ENCODE assay signal across 26 mouse cellular contexts in genomic region chr15:97749397-97749796, GRCm38 (mm10). TPM values are rescaled to one million over a fixed set of nuclear protein-coding genes. Genes with fewer than 3 reads are reported as not detected.
A peak's percentile ranks its signal among the peaks of the same experiment; 100 is the strongest.
DNase-seq lines count a peak whose midpoint lies in the region; ATAC-seq and TF ChIP-seq lines count a peak whose summit lies in the region.
"Had no signal": no experiment of that assay in that cellular context is flagged by ENCODE, and none has a peak within 500 bp of the region (broad histone marks: within the 10 kb centered on the region; RNA-seq: fewer than 3 reads in every experiment).

No protein-coding gene starts in this region.

- H3K4me3 ChIP-seq in heart, embryonic 10.5 days = no peak overlapping the region
- H3K4me3 ChIP-seq in heart, embryonic 16.5 days (ENCODE audit: low read length) = peak overlapping the region; percentile 12; the same call in 1 of the 2 replicates
- H3K4me3 ChIP-seq in thymus, adult 2 months (ENCODE audit: control insufficient read depth, insufficient read depth, low read length) = peak overlapping the region; percentile 87
- H3K4me3 ChIP-seq: forebrain, embryonic 10.5 days; forebrain, embryonic 13.5 days had no signal

- peaks cover 25% of the 10 kb centered on the region; the same call in 1 of the 2 replicates for H3K36me3 ChIP-seq in heart, embryonic 10.5 days
- no peaks in the 10 kb centered on the region for H3K36me3 ChIP-seq in heart, embryonic 16.5 days (ENCODE audit: control insufficient read depth, insufficient read depth)
- H3K36me3 ChIP-seq in thymus, adult 2 months (ENCODE audit: control insufficient read depth, insufficient read depth, low read length) = peaks cover 15% of the 10 kb centered on the region
- H3K36me3 ChIP-seq: forebrain, embryonic 10.5 days had no signal

- no peak for DNase-seq in heart, embryonic 10.5 days (ENCODE audit: low spot score)
- no peak for DNase-seq in heart, postnatal 14 days
- DNase-seq in heart, adult 9 months (ENCODE audit: low spot score in 2 of 2) = no peak
- DNase-seq in thymus, adult 2 months = no peak
- DNase-seq in thymus, postnatal 25 days = no peak
- DNase-seq in yolk sac, embryonic 10.5 days (ENCODE audit: low spot score) = no peak
- DNase-seq: adrenal gland, postnatal 10 days; adrenal gland, postnatal 36 days; cerebellum, adult 18-20 months; cerebellum, adult 9-10 months; cerebellum, postnatal 14 days; gastrocnemius, postnatal 10 days; gastrocnemius, postnatal 36 days; heart, postnatal 10 days had no signal

- no peak for ATAC-seq in heart, embryonic 16.5 days (replicated peaks; ENCODE audit: extremely low read depth, insufficient read depth, low FRiP score)
- ATAC-seq in megakaryocyte-erythroid progenitor cell, adult 5-6 weeks (replicated peaks; ENCODE audit: low FRiP score, low TSS enrichment, poor library complexity, severe bottlenecking) = no peak
- ATAC-seq: inflammation-experienced regulatory T-cells, adult 6 months; intestine, embryonic 16.5 days; Patski had no signal

- TF ChIP-seq CTCF in thymus, adult 2 months (IDR thresholded peaks at IDR 0.05; ENCODE audit: borderline replicate concordance, control insufficient read depth, extremely low read depth, insufficient read depth, low read length, poor library complexity) = no peak

- peak overlapping the region; percentile 28 for H3K4me2 ChIP-seq in heart, embryonic 16.5 days (ENCODE audit: low read depth, low read length)
- H3K4me2 ChIP-seq: heart, embryonic 11.5 days; hindbrain, embryonic 14.5 days had no signal

- TF ChIP-seq POLR2A in thymus, adult 2 months (IDR thresholded peaks at IDR 0.05; ENCODE audit: control insufficient read depth, extremely low read depth, insufficient read depth, low read length, poor library complexity) = no peak

- intact Hi-C loops in heart, postnatal 14 days (cut with DNase I) = no loop called here

- no peaks in the 10 kb centered on the region for H3K27me3 ChIP-seq in heart, embryonic 10.5 days (ENCODE audit: insufficient read depth, poor library complexity, severe bottlenecking)
- no peaks in the 10 kb centered on the region for H3K27me3 ChIP-seq in heart, embryonic 16.5 days (ENCODE audit: control insufficient read depth, insufficient read depth, low read length)
- H3K27me3 ChIP-seq in thymus, adult 2 months (ENCODE audit: control insufficient read depth, insufficient read depth, low read length) = no peaks in the 10 kb centered on the region
- H3K27me3 ChIP-seq: CH12.LX; forebrain, embryonic 13.5 days; Patski had no signal

- 90% methylated on average over 9 of the region's 9 CpGs for WGBS in heart, embryonic 10.5 days
- 87% methylated on average over 9 of the region's 9 CpGs for WGBS in heart, embryonic 16.5 days
- 34% methylated on average over 9 of the region's 9 CpGs for WGBS in thymus, adult 2 months

- H3K9me3 ChIP-seq in heart, embryonic 10.5 days = no peaks in the 10 kb centered on the region
- no peaks in the 10 kb centered on the region for H3K9me3 ChIP-seq in heart, embryonic 16.5 days (replicated peaks; ENCODE audit: control insufficient read depth, low read length)
- H3K9me3 ChIP-seq: forebrain, embryonic 10.5 days; forebrain, embryonic 13.5 days; G1E had no signal

- peak overlapping the region; percentile 44; the same call in 1 of the 2 replicates for H3K9ac ChIP-seq in heart, embryonic 16.5 days (ENCODE audit: low read length)
- H3K9ac ChIP-seq: forebrain, embryonic 13.5 days; hindbrain, embryonic 14.5 days had no signal

- peaks cover 62% of the 10 kb centered on the region for H3K4me1 ChIP-seq in heart, embryonic 10.5 days
- peaks cover 42% of the 10 kb centered on the region for H3K4me1 ChIP-seq in heart, embryonic 16.5 days (ENCODE audit: control insufficient read depth, insufficient read depth, low read length)
- H3K4me1 ChIP-seq in thymus, adult 2 months (replicated peaks; ENCODE audit: control insufficient read depth, insufficient read depth, low read length) = peaks cover 56% of the 10 kb centered on the region

- peak overlapping the region; percentile 72; the same call in 1 of the 2 replicates for H3K27ac ChIP-seq in heart, embryonic 10.5 days
- H3K27ac ChIP-seq in heart, embryonic 16.5 days (ENCODE audit: low read length) = no peak overlapping the region
- peak overlapping the region; percentile 89 for H3K27ac ChIP-seq in thymus, adult 2 months (ENCODE audit: control insufficient read depth, insufficient read depth, low read length)

RNA-seq across cellular contexts. Expression of gene Endou, which starts 18.3 kb away (rescaled TPM):
- 0.11 and 0.18 TPM in 2 replicates for polyA plus RNA-seq in heart, embryonic 10.5 days (2016; fragmentation: Nextera tagmentation; extraction: Ambion mirVana)
- total RNA-seq in heart, postnatal 14 days (2021) = 1 to 10 TPM; 1.8 to 4.9 TPM
- polyA plus RNA-seq in heart, embryonic 16.5 days (2015; fragmentation: Nextera tagmentation; extraction: Ambion mirVana) = 2.8 and 9.6 TPM in 2 replicates
- 276 and 294 TPM in 2 replicates for polyA plus RNA-seq in thymus, adult 2 months (2012; rRNA removed)
- 0.87 TPM in 1 of 2 replicates, not detected in the other for total RNA-seq in megakaryocyte-erythroid progenitor cell, adult 5-6 weeks (2014; fragmentation: Nextera tagmentation)
- total RNA-seq in megakaryocyte-erythroid progenitor cell, adult 5-6 weeks (2017) = not detected in 2 replicates
- polyA plus RNA-seq: embryonic facial prominence, embryonic 11.5 days; G1E; heart, embryonic 11.5 days; inflammation-experienced regulatory T-cells, adult 6 months had no signal

RNA-seq across cellular contexts. Expression of gene Rapgef3, which starts 18.4 kb away (rescaled TPM):
- 10.2 and 13.4 TPM in 2 replicates for polyA plus RNA-seq in heart, embryonic 10.5 days (2016; fragmentation: Nextera tagmentation; extraction: Ambion mirVana)
- 10 to 100 TPM; 32.7 to 34.3 TPM for total RNA-seq in heart, postnatal 14 days (2021)
- polyA plus RNA-seq in heart, embryonic 16.5 days (2015; fragmentation: Nextera tagmentation; extraction: Ambion mirVana) = 26.3 and 28.7 TPM in 2 replicates
- 276 and 278 TPM in 2 replicates for polyA plus RNA-seq in thymus, adult 2 months (2012; rRNA removed)
- 12.0 and 13.1 TPM in 2 replicates for total RNA-seq in megakaryocyte-erythroid progenitor cell, adult 5-6 weeks (2014; fragmentation: Nextera tagmentation)
- 6.8 and 8.2 TPM in 2 replicates for total RNA-seq in megakaryocyte-erythroid progenitor cell, adult 5-6 weeks (2017)
- polyA plus RNA-seq: inflammation-experienced regulatory T-cells, adult 6 months had no signal

RNA-seq across cellular contexts. Expression of gene Slc48a1, which starts 28.9 kb away (rescaled TPM):
- 32.1 and 41.1 TPM in 2 replicates for polyA plus RNA-seq in heart, embryonic 10.5 days (2016; fragmentation: Nextera tagmentation; extraction: Ambion mirVana)
- total RNA-seq in heart, postnatal 14 days (2021) = 10 to 100 TPM; 78.3 to 78.9 TPM
- polyA plus RNA-seq in heart, embryonic 16.5 days (2015; fragmentation: Nextera tagmentation; extraction: Ambion mirVana) = 71.0 and 76.0 TPM in 2 replicates
- 62.1 and 62.8 TPM in 2 replicates for polyA plus RNA-seq in thymus, adult 2 months (2012; rRNA removed)
- total RNA-seq in megakaryocyte-erythroid progenitor cell, adult 5-6 weeks (2014; fragmentation: Nextera tagmentation) = 91.5 and 112 TPM in 2 replicates
- 53.7 and 72.6 TPM in 2 replicates for total RNA-seq in megakaryocyte-erythroid progenitor cell, adult 5-6 weeks (2017)

RNA-seq across cellular contexts. Expression of gene Rpap3, which starts 43.8 kb away (rescaled TPM):
- polyA plus RNA-seq in heart, embryonic 10.5 days (2016; fragmentation: Nextera tagmentation; extraction: Ambion mirVana) = 24.0 and 27.1 TPM in 2 replicates
- total RNA-seq in heart, postnatal 14 days (2021) = 10 to 100 TPM; 11.5 to 12.4 TPM
- 18.1 and 22.9 TPM in 2 replicates for polyA plus RNA-seq in heart, embryonic 16.5 days (2015; fragmentation: Nextera tagmentation; extraction: Ambion mirVana)
- 5.6 and 6.0 TPM in 2 replicates for polyA plus RNA-seq in thymus, adult 2 months (2012; rRNA removed)
- 28.7 and 37.9 TPM in 2 replicates for total RNA-seq in megakaryocyte-erythroid progenitor cell, adult 5-6 weeks (2014; fragmentation: Nextera tagmentation)
- 43.5 and 48.6 TPM in 2 replicates for total RNA-seq in megakaryocyte-erythroid progenitor cell, adult 5-6 weeks (2017)

Comparison
In these comparisons a context has a peak if more than half of its experiments do, and no peak if none do; other contexts are left out.
1. RNA of gene Endou, which starts 18.3 kb away (polyA plus RNA-seq): 276 to 294 TPM in thymus, adult 2 months; 2.8 to 9.6 TPM in heart, embryonic 16.5 days and 0.11 to 0.18 TPM in heart, embryonic 10.5 days; every median in the first group is over 10 times any median in the second.